In the genomic region with DNA sequence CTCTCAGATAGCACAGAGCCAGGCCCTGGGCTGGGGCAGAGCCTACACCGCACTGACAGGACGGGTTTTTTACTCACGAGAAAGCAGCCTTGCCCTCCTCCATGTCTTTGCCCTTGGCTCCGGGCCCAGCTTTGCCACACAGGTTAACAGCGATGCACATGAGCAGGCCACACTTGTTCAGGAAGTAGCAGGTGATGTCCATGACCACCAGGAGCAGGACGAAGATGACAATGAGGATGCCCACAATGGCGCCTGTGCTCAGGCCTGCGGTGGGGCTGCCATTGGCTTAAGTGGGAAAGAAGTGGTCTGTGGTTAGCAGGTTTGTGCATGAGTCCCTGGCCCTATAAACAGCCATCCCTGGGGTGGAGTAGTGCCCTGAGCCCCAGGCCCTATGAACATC, we compare ENCODE assay signal across 19 mouse cellular contexts.
"Had no signal": no experiment of that assay in that cellular context is flagged by ENCODE, and none has a peak within 500 bp of the region (broad histone marks: within the 10 kb centered on the region; RNA-seq: fewer than 3 reads in every experiment).

No protein-coding gene starts in this region.

- H3K27ac ChIP-seq: lung, embryonic 15.5 days; macrophage; midbrain, embryonic 13.5 days; midbrain, embryonic 15.5 days; neural tube, embryonic 13.5 days; neural tube, embryonic 15.5 days had no signal

- H3K27me3 ChIP-seq: lung, embryonic 15.5 days; megakaryocyte, embryonic 14.5 days; midbrain, embryonic 13.5 days; midbrain, embryonic 15.5 days; neural tube, embryonic 13.5 days; neural tube, embryonic 15.5 days had no signal

- DNase-seq: liver, postnatal 0 days; lung, adult 2 months; lung, postnatal 14 days; lung, postnatal 36 days; retina, postnatal 1 day; right cerebral cortex, postnatal 25 days; right cerebral cortex, postnatal 4 days; spleen, adult 18-20 months; thymus, adult 18-20 months; thymus, postnatal 14 days; thymus, postnatal 36 days had no signal

- H3K4me2 ChIP-seq: lung, embryonic 15.5 days; midbrain, embryonic 11.5 days; midbrain, embryonic 13.5 days; midbrain, embryonic 15.5 days; neural tube, embryonic 13.5 days; neural tube, embryonic 15.5 days had no signal

- H3K4me3 ChIP-seq: lung, embryonic 15.5 days; megakaryocyte, embryonic 14.5 days; midbrain, embryonic 13.5 days; midbrain, embryonic 15.5 days; neural tube, embryonic 13.5 days; neural tube, embryonic 15.5 days had no signal

- H3K36me3 ChIP-seq: lung, embryonic 15.5 days had no signal
